Mouse (Mus musculus): ENCODE measurements at regions not wholly inside any gene's neighbourhood (a gene's known extent, or its start where the extent isn't known, plus 50 kb on each side); places are given as distances from the start of the nearest gene placed in this dataset.

DNA sequence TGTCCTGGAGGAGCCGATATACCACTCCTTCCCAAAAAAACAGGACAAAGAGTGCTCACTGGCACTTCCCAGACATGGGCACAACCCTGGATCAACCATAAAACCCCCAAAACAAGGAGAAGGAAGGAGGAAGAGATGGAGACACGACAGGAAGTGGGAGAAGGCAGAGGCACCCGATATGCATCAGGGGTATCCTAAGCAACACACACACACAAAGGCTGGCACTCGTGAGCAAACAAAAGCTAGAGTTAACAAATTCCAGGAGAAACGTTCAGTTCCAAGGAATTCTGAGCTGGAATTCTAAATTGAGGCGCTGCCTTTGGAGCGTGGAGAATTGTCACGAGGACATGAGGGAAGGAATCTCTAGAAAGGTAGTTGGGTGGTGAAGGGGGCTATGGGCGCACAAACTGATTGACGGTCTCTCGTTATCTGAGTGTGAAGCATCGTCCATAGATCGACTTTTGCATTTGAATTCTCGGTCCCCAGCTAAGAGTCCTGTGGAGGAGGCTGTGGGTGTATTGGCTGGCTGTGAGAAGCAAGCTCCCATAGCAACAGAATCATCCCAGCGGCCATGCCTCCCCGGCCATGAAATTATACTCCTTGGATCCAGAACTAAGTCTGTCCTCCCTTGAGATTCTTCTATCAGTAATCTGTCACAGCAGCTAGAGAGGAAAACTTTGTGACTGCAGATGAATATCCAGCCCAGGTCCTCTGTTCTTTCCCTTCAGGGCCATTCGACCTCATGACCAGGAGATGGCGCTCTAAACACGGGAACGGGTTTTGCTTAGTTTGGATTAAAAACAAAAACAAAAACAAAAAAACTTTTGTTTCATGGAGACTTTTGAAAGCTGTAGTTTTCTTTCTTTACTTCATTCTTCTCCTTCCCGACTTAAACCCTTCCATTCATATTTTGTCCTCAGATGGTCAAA, 69.4 kb upstream of the Ptpn13 start:
- TF ChIP-seq CTCF (IDR thresholded peaks at IDR 0.05; ENCODE audit: low read depth, low read length) (no peak), POLR2AphosphoS5 (IDR thresholded peaks at IDR 0.05; ENCODE audit: insufficient replicate concordance, low read depth, low read length) (no peak), GATA1 (IDR thresholded peaks at IDR 0.05; ENCODE audit: borderline replicate concordance, low read length) (no peak), TAL1 (conservative IDR thresholded peaks at IDR 0.05; ENCODE audit: low read depth, low read length) (no peak)

Data from G1E (cell line).